15 mouse cellular contexts compared by ENCODE assay signal in genomic region chr7:75393466-75393865, GRCm38 (mm10).
"Had no signal": no experiment of that assay in that cellular context is flagged by ENCODE, and none has a peak within 500 bp of the region (broad histone marks: within the 10 kb centered on the region; RNA-seq: fewer than 3 reads in every experiment).

No protein-coding gene starts in this region.

- H3K27ac ChIP-seq: kidney, postnatal 0 days; layer of hippocampus, adult 2 months; left cerebral cortex, adult 2 months; liver, embryonic 13.5 days; neural tube, embryonic 13.5 days had no signal

- H3K4me3 ChIP-seq: layer of hippocampus, adult 2 months; left cerebral cortex, adult 2 months; liver, embryonic 13.5 days; neural tube, embryonic 13.5 days had no signal

- H3K4me2 ChIP-seq: liver, embryonic 13.5 days; midbrain, embryonic 11.5 days; neural tube, embryonic 13.5 days had no signal

- H3K9me3 ChIP-seq: liver, embryonic 13.5 days; neural tube, embryonic 13.5 days had no signal

- H3K4me1 ChIP-seq: neural tube, embryonic 13.5 days had no signal

- H3K27me3 ChIP-seq: liver, embryonic 13.5 days; neural tube, embryonic 13.5 days had no signal

- DNase-seq: kidney, postnatal 25 days; layer of hippocampus, postnatal 36 days; liver, embryonic 13.5 days; lung, adult 2 months; lung, postnatal 14 days; lung, postnatal 4 days; midbrain, embryonic 14.5 days; retina, postnatal 1 day; thymus, adult 18-20 months; thymus, postnatal 36 days had no signal

- H3K36me3 ChIP-seq: liver, embryonic 13.5 days; neural tube, embryonic 13.5 days had no signal

- H3K9ac ChIP-seq: liver, embryonic 13.5 days; neural tube, embryonic 13.5 days had no signal
